Mouse (Mus musculus) kidney, embryonic 14.5 days (tissue): ENCODE data around the gene Egr4. TPM values are rescaled to one million over a fixed set of nuclear protein-coding genes. Genes with fewer than 3 reads are reported as not detected.
A peak's percentile ranks its signal among the peaks of the same experiment; 100 is the strongest.

Experiments
- ATAC-seq: fragments of 200-750 bp; cut with Nextera tagmentation; 2 replicates; pipeline ENCODE4 v1.8.0; 2017; ENCODE audit warnings: moderate number of reproducible peaks, mild to moderate bottlenecking, moderate TSS enrichment, moderate library complexity; ENCODE audit not compliant: low FRiP score, low TSS enrichment
- H3K27ac ChIP-seq: fragments of 300-500 bp; sonication (generic); 2 replicates; pipeline ENCODE4 v1.5.1; 2014; ENCODE audit warnings: low read depth, mild to moderate bottlenecking, low read length, moderate library complexity, mixed read lengths
- H3K27me3 ChIP-seq: fragments of 300-500 bp; sonication (generic); 2 replicates; pipeline ENCODE4 v1.6.1; 2014; ENCODE audit warnings: mild to moderate bottlenecking, low read length; ENCODE audit not compliant: control insufficient read depth, insufficient read depth
- H3K36me3 ChIP-seq: fragments of 300-500 bp; sonication (generic); 2 replicates; pipeline ENCODE4 v1.6.1; 2014; ENCODE audit warnings: low read length, mixed read lengths; ENCODE audit not compliant: control insufficient read depth, insufficient read depth
- H3K4me1 ChIP-seq: fragments of 300-500 bp; sonication (generic); 2 replicates; pipeline ENCODE4 v1.6.1; 2014; ENCODE audit warnings: low read length, mixed read lengths; ENCODE audit not compliant: control insufficient read depth, insufficient read depth
- H3K4me2 ChIP-seq: fragments of 300-500 bp; sonication (generic); replicated peaks from 2 replicates; pipeline ENCODE4 v1.6.1; 2014; ENCODE audit warnings: low read depth, mild to moderate bottlenecking, low read length
- H3K4me3 ChIP-seq: fragments of 300-500 bp; sonication (generic); 2 replicates; pipeline ENCODE4 v1.5.1; 2014; ENCODE audit warnings: mild to moderate bottlenecking, low read length
- H3K9ac ChIP-seq: fragments of 300-500 bp; sonication (generic); 2 replicates; pipeline ENCODE4 v1.6.1; 2014; ENCODE audit warnings: low read depth, mild to moderate bottlenecking, low read length, moderate library complexity
- H3K9me3 ChIP-seq: fragments of 300-500 bp; sonication (generic); 2 replicates; pipeline ENCODE4 v1.6.1; 2016; ENCODE audit warnings: low read length; ENCODE audit not compliant: control insufficient read depth
- WGBS: fragments of 180-500 bp; shearing (Covaris S2); extraction: QIAGEN DNeasy Blood & Tissue Kit; methylation state at CpG from one replicate; pipeline ENCODE4 v1.1.7; 2014; 5-methylcytosine and 5-hydroxymethylcytosine counted together
- polyA plus RNA-seq: library from polyadenylated mRNA; unstranded; fragments of >200 nt; fragmentation: Nextera tagmentation; extraction: Ambion mirVana; gene quantifications from 2 replicates; pipeline ENCODE4 v1.2.1, GENCODE M21; 2014

The Egr4 gene
- polyA plus RNA-seq, 1 experiment from 2014 or later, result not detected

DNA sequence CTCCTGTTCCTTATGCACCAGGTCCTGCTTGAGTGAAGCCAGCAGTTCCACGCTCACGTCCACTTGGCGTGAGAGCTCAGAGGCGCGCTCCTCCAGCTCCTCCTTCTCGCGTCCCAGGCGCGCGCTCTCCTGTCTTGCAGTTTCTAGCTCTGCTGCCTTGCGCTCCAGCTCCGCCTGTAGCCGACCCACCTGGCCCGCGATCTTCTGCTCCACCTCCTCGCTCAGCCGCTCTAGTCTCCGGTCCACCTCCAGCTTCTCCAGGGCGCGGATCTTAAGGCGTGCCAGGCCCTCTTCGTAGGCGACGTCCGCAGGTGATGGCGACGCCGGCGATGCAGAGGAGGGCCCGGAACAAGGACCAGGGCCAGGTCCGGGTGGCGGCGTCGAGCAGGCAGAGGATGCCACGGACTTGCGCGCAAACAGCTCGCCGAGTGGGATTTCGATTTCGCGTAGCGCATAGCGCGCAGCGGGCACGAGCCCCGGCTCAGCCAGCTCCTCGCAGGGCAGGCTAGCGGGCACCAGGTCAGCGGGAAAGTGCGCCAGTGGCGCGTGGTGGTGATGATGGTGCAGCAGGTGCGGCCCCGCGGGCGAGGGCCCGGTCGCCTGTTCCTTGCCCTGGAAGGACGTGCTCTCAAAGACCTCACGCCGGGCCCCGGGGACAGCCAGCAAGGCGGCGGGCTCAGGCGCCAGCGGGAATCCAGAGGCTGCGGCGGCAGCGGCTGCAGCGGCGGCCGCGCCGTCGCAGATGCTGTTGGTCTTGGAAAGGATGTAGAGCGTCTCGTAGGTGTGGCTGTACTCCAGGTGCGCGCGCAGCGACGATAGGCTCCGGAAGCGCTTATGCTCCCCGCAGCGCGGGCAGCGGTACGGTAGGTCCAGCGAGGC, 29.3 kb downstream of the Egr4 start:
- ATAC-seq, result no peak
- H3K27me3 ChIP-seq, result peaks cover 38% of the 10 kb centered on the region
- H3K4me1 ChIP-seq, result no peaks in the 10 kb centered on the region; the same call in 1 of the 2 replicates
- H3K9ac ChIP-seq, result peak overlapping the region; percentile 31; the same call in 1 of the 2 replicates
- WGBS, result 2% methylated on average over 91 of the region's 92 CpGs
- no peaks in the 10 kb centered on the region for H3K36me3 ChIP-seq
- peak overlapping the region; percentile 32 for H3K4me3 ChIP-seq
- H3K4me2 ChIP-seq, result peak overlapping the region; percentile 42
- no peak overlapping the region for H3K27ac ChIP-seq
- no peaks in the 10 kb centered on the region for H3K9me3 ChIP-seq

DNA sequence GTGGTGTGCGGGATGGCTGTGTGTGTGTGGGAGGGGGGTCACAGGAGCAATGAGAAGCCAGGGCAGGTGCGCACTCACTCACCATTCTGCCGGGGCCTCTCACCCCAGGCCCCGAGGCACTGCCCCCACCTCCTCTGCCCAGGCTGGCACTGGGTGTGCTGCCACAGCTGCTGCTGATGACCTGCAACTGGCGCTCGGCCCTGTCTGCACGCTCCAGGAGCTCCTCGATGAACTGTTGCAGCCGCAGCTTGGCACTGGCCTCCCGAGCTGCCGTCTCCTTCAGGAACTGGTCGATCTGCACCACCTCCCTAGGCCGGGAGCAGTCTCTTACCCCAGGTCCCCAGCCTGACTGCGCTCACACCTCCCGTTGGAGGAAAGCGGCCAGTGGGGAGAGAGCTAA, 32.7 kb downstream of the Egr4 start:
- Histone ChIP-seq H3K9ac (no peak overlapping the region), H3K4me3 (no peak overlapping the region), H3K27ac (no peak overlapping the region), H3K4me2 (no peak overlapping the region), H3K4me1 (no peaks in the 10 kb centered on the region), H3K27me3 (peaks cover 41% of the 10 kb centered on the region), H3K36me3 (no peaks in the 10 kb centered on the region), H3K9me3 (no peaks in the 10 kb centered on the region)
- WGBS, result 40% methylated on average over 16 of the region's 16 CpGs
- peak; percentile 9; the same call in 1 of the 2 replicates for ATAC-seq

DNA sequence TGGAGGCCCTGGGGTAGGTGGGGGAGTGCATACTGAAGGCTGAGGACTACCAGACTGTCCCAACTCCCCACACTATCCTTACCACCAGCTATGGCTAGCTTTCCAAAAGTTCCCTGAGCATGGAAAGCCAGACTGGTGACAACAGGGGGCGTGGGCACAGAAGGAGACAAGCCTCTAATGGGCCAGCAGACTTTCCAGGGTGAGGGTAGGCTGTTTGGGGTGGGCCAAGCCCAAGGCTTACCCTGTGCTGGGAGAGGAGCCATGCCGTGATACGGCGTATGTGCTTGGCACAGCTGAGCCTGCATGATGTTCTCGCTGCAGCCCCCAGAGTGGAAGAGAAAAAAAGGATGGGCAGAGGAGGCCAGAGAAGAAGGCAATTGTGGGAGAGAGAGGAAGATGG, 33.4 kb downstream of the Egr4 start:
- no peak for ATAC-seq
- no peak overlapping the region for H3K27ac ChIP-seq
- WGBS, result 88% methylated on average over 5 of the region's 5 CpGs

GRCm38 (mm10) chr6:85478416-85478815, 35.0 kb downstream of the Egr4 start:
- no peak overlapping the region for H3K27ac ChIP-seq
- H3K4me2 ChIP-seq, result no peak overlapping the region
- no peak overlapping the region for H3K4me3 ChIP-seq
- peaks cover 19% of the 10 kb centered on the region for H3K27me3 ChIP-seq
- no peaks in the 10 kb centered on the region for H3K9me3 ChIP-seq
- H3K4me1 ChIP-seq, result no peaks in the 10 kb centered on the region
- H3K9ac ChIP-seq, result no peak overlapping the region
- no peak for ATAC-seq
- no peaks in the 10 kb centered on the region for H3K36me3 ChIP-seq
- 37% methylated on average over 14 of the region's 14 CpGs for WGBS

More for the DNA sequence above, 33.4 kb downstream of the Egr4 start:
- Histone ChIP-seq H3K4me2 (no peak overlapping the region), H3K9me3 (no peaks in the 10 kb centered on the region), H3K36me3 (no peaks in the 10 kb centered on the region), H3K9ac (no peak overlapping the region), H3K4me3 (no peak overlapping the region), H3K27me3 (peaks cover 34% of the 10 kb centered on the region), H3K4me1 (no peaks in the 10 kb centered on the region)

- H3K9me3 ChIP-seq, result no peaks in the 10 kb centered on the region
- no peak overlapping the region for H3K27ac ChIP-seq
- no peak overlapping the region for H3K9ac ChIP-seq
- H3K4me2 ChIP-seq, result no peak overlapping the region
- ATAC-seq, result no peak
- no peaks in the 10 kb centered on the region for H3K36me3 ChIP-seq
- no peak overlapping the region for H3K4me3 ChIP-seq
- H3K4me1 ChIP-seq, result no peaks in the 10 kb centered on the region
- H3K27me3 ChIP-seq, result peaks cover 10% of the 10 kb centered on the region; the same call in 1 of the 2 replicates
- 33% methylated on average over 10 of the region's 10 CpGs for WGBS
These were observed 35.9 kb downstream of the Egr4 start for GRCm38 (mm10) chr6:85477366-85477917.

- H3K27ac ChIP-seq, result no peak overlapping the region
- no peak overlapping the region for H3K4me3 ChIP-seq
- 82% methylated on average over 3 of the region's 3 CpGs for WGBS
- H3K4me1 ChIP-seq, result no peaks in the 10 kb centered on the region
- H3K4me2 ChIP-seq, result no peak overlapping the region
- no peak for ATAC-seq
- no peaks in the 10 kb centered on the region for H3K9me3 ChIP-seq
- no peaks in the 10 kb centered on the region for H3K36me3 ChIP-seq
- no peak overlapping the region for H3K9ac ChIP-seq
- H3K27me3 ChIP-seq, result peaks cover 8% of the 10 kb centered on the region; the same call in 1 of the 2 replicates
These were observed 37.8 kb downstream of the Egr4 start for GRCm38 (mm10) chr6:85475581-85475980.

- ATAC-seq, result no peak
- Histone ChIP-seq H3K27ac (no peak overlapping the region), H3K27me3 (peaks cover under 1% of the 10 kb centered on the region; the same call in 1 of the 2 replicates), H3K4me1 (no peaks in the 10 kb centered on the region), H3K4me2 (no peak overlapping the region), H3K4me3 (no peak overlapping the region), H3K9me3 (no peaks in the 10 kb centered on the region), H3K36me3 (peaks cover 25% of the 10 kb centered on the region), H3K9ac (no peak overlapping the region)
- WGBS, result 60% methylated on average over 5 of the region's 5 CpGs
These were observed 40.8 kb downstream of the Egr4 start for GRCm38 (mm10) chr6:85472542-85472941.

DNA sequence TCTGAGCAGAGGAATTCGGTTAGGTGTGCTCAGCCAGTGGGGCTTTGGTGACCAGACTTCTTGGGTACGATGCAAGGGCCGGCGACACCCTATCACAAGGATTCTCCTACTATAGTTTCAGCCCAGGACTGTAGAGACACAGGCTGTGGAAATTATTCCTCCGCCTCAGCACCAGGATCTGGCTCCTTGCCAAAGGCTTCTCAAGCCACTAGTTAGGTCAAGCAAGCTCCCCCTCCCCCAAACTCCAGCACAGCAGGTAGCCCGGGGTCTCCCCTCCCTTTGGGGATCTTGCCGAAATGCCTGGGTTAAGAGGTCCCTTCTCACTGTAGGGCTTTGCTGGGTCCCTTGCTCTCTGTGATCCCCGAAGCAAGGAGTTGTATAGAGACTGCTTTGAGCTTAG, 41.4 kb downstream of the Egr4 start:
- no peaks in the 10 kb centered on the region for H3K9me3 ChIP-seq
- H3K27me3 ChIP-seq, result no peaks in the 10 kb centered on the region
- H3K4me1 ChIP-seq, result no peaks in the 10 kb centered on the region
- H3K4me3 ChIP-seq, result no peak overlapping the region
- H3K27ac ChIP-seq, result no peak overlapping the region
- H3K9ac ChIP-seq, result no peak overlapping the region
- H3K4me2 ChIP-seq, result no peak overlapping the region
- no peak for ATAC-seq
- H3K36me3 ChIP-seq, result peaks cover 31% of the 10 kb centered on the region
- 61% methylated on average over 8 of the region's 8 CpGs for WGBS
